In genomic region chr10:120552341-120553096, GRCm38 (mm10) we compare ENCODE assay signal across 8 mouse cellular contexts.
A peak's percentile ranks its signal among the peaks of the same experiment; 100 is the strongest.
DNase-seq lines count a peak whose midpoint lies in the region; ATAC-seq and TF ChIP-seq lines count a peak whose summit lies in the region.

No protein-coding gene starts in this region.

- intact Hi-C loops in left cerebral cortex, postnatal 4 days (cut with DNase I), result no loop called here

- no peaks in the 10 kb centered on the region for H3K36me3 ChIP-seq in heart, embryonic 15.5 days
- H3K36me3 ChIP-seq in midbrain, embryonic 11.5 days (ENCODE audit: control insufficient read depth, insufficient read depth, low read length), result no peaks in the 10 kb centered on the region
- no peaks in the 10 kb centered on the region for H3K36me3 ChIP-seq in stomach, postnatal 0 days (ENCODE audit: control insufficient read depth, insufficient read depth, low read length)

- DNase-seq in cerebellum, postnatal 10 days, result peak; percentile 55 to 57
- no peak for DNase-seq in cerebellum, adult 11 months
- DNase-seq in urinary bladder, adult 2 months (ENCODE audit: low spot score), result peak; percentile 21
- no peak for DNase-seq in urinary bladder, postnatal 10 days (ENCODE audit: low spot score)
- DNase-seq in left cerebral cortex, postnatal 4 days, result peak; percentile 23
- peak; percentile 96 for DNase-seq in midbrain, embryonic 11.5 days (ENCODE audit: low spot score, missing footprints)
- peak; percentile 59 for DNase-seq in stomach, postnatal 0 days (ENCODE audit: low spot score)

- no peak overlapping the region for H3K27ac ChIP-seq in heart, embryonic 15.5 days
- no peak overlapping the region for H3K27ac ChIP-seq in midbrain, embryonic 11.5 days (ENCODE audit: low read depth, low read length)
- H3K27ac ChIP-seq in stomach, postnatal 0 days (replicated peaks), result 0 out of 2 replicates have a peak overlapping the region, but pooled peaks have one; percentile 13

- peak overlapping the region; percentile 98 for H3K4me2 ChIP-seq in heart, embryonic 15.5 days
- H3K4me2 ChIP-seq in midbrain, embryonic 11.5 days, result peak overlapping the region; percentile 96
- H3K4me2 ChIP-seq in stomach, postnatal 0 days (replicated peaks; ENCODE audit: low read depth), result peak overlapping the region; percentile 99

- peaks cover 17% of the 10 kb centered on the region for H3K4me1 ChIP-seq in heart, embryonic 15.5 days (replicated peaks)
- peaks cover 8% of the 10 kb centered on the region for H3K4me1 ChIP-seq in midbrain, embryonic 11.5 days (ENCODE audit: control insufficient read depth, insufficient read depth, low read length)
- H3K4me1 ChIP-seq in stomach, postnatal 0 days (replicated peaks; ENCODE audit: control insufficient read depth, insufficient read depth), result peaks cover 3% of the 10 kb centered on the region; the same call in 1 of the 2 replicates

- under 1% methylated on average over 56 of the region's 56 CpGs for whole genome bisulfite sequencing in heart, embryonic 15.5 days
- under 1% methylated on average over 55 of the region's 56 CpGs for WGBS in midbrain, embryonic 11.5 days
- WGBS in stomach, postnatal 0 days, result under 1% methylated on average over 55 of the region's 56 CpGs

- ATAC-seq in heart, embryonic 15.5 days (replicated peaks; ENCODE audit: insufficient number of reproducible peaks, insufficient read depth, low FRiP score, low read depth), result peak; percentile 70
- peak; percentile 85 for ATAC-seq in midbrain, embryonic 11.5 days (ENCODE audit: low FRiP score)
- peak; percentile 68 for ATAC-seq in stomach, postnatal 0 days (ENCODE audit: low FRiP score, low TSS enrichment)

- peak overlapping the region; percentile 57 for H3K4me3 ChIP-seq in heart, embryonic 15.5 days
- peak overlapping the region; percentile 48 for H3K4me3 ChIP-seq in midbrain, embryonic 11.5 days (ENCODE audit: low read depth, low read length)
- H3K4me3 ChIP-seq in stomach, postnatal 0 days (ENCODE audit: low read depth, low read length), result peak overlapping the region; percentile 54

- H3K27me3 ChIP-seq in heart, embryonic 15.5 days, result peaks cover 5% of the 10 kb centered on the region; the same call in 1 of the 2 replicates
- peaks cover 17% of the 10 kb centered on the region; the same call in 1 of the 2 replicates for H3K27me3 ChIP-seq in midbrain, embryonic 11.5 days (ENCODE audit: control insufficient read depth, insufficient read depth, low read length)
- H3K27me3 ChIP-seq in stomach, postnatal 0 days (ENCODE audit: control insufficient read depth, insufficient read depth, low read length), result no peaks in the 10 kb centered on the region

- peak overlapping the region; percentile 51 for H3K9ac ChIP-seq in heart, embryonic 15.5 days
- H3K9ac ChIP-seq in midbrain, embryonic 11.5 days (ENCODE audit: low read length), result peak overlapping the region; percentile 64
- peak overlapping the region; percentile 54; the same call in 1 of the 2 replicates for H3K9ac ChIP-seq in stomach, postnatal 0 days (ENCODE audit: low read length)

- no peak for TF ChIP-seq EP300 in stomach, postnatal 0 days (optimal IDR thresholded peaks at IDR 0.05)

- no peaks in the 10 kb centered on the region for H3K9me3 ChIP-seq in heart, embryonic 15.5 days (replicated peaks)
- H3K9me3 ChIP-seq in midbrain, embryonic 11.5 days (ENCODE audit: control insufficient read depth, low read length), result no peaks in the 10 kb centered on the region
- no peaks in the 10 kb centered on the region for H3K9me3 ChIP-seq in stomach, postnatal 0 days (ENCODE audit: control insufficient read depth, low read length)

- TF ChIP-seq CTCF in stomach, postnatal 0 days (IDR thresholded peaks at IDR 0.05; ENCODE audit: low read depth), result no peak

Comparison
In these comparisons a context has a peak if more than half of its experiments do, and no peak if none do; other contexts are left out.
1. DNase-seq: peak in cerebellum, postnatal 10 days (2 of 2), urinary bladder, adult 2 months (single experiment), left cerebral cortex, postnatal 4 days (single experiment), midbrain, embryonic 11.5 days (single experiment) and stomach, postnatal 0 days (single experiment); none in cerebellum, adult 11 months (single experiment) and urinary bladder, postnatal 10 days (single experiment).
2. Peak in every context shown above with its lines, with median percentiles within 50 percentile points of each other: ATAC-seq, H3K4me2 ChIP-seq, H3K4me3 ChIP-seq and H3K9ac ChIP-seq.